Mouse (Mus musculus) liver, embryonic 14.5 days (tissue): ENCODE measurements around the gene Csnk2a1.

Source experiments
- CTCF ChIP-seq: IDR thresholded peaks from 2 replicates; pipeline ENCODE4 v1.5.1; 2016; ENCODE audit warnings: antibody characterized with exemption, low read depth, control low read depth
- EP300 ChIP-seq: IDR thresholded peaks from 2 replicates; pipeline ENCODE4 v1.6.1; 2016; ENCODE audit warnings: antibody characterized with exemption, low read depth

GRCm38 (mm10) chr2:152273639-152274038 lies 47.0 kb downstream of the Csnk2a1 start:
- TF ChIP-seq CTCF: peak; percentile 18; the same call in 1 of the 2 replicates
- no peak for TF ChIP-seq EP300
